Mouse (Mus musculus): ENCODE measurements around the gene Nr1d2. TPM values are rescaled to one million over a fixed set of nuclear protein-coding genes. Genes with fewer than 3 reads are reported as not detected.
A peak's percentile ranks its signal among the peaks of the same experiment; 100 is the strongest.
"Not testable (repeated sequence)": the region's sequence is repeated elsewhere in the genome, so short reads cannot be mapped to it uniquely, and the experiment has no call there.

The Nr1d2 gene
- total RNA-seq, 2 experiments from 2014 or later, result 32.3 to 51.7 TPM

DNA sequence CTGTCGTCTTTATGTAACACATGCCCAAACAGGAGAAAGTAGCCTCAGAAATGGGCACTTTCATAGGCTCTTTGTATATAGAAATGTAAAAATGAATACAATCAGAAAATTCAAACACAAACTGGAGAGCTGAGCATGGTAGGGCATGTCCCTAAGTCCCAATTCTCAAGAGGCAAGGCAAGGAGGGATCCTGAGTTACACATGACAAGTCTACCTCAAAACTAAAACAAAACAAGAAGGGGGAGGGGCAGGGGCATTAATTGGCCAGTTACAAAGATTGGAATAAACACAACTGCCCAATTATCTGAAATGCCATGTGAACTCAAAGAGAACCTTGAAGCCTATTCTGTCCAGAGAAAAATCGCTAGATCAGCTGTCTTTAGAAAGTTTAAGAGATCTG lies 5.9 kb downstream of the Nr1d2 start:
- no peak for DNase-seq

DNA sequence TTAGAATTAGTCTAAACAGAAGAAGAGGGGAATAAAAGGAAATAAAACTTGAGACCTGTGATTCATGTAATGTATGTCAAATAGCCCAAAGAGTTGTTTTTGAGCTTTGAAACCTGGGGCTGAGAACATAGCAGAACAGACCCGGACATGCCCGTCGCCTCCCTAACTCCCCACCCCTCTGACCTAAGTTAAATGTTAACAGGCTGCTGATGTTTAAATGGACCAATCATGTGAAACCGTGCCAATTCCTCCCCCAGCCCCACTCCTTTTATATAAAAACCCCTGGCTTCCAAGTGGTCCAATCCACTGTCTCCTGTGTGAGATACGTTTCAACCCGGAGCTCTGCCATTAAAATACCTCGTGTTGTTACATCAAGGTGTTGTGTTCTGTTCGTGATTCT lies 7.1 kb downstream of the Nr1d2 start:
- DNase-seq, result not testable (repeated sequence)

DNA sequence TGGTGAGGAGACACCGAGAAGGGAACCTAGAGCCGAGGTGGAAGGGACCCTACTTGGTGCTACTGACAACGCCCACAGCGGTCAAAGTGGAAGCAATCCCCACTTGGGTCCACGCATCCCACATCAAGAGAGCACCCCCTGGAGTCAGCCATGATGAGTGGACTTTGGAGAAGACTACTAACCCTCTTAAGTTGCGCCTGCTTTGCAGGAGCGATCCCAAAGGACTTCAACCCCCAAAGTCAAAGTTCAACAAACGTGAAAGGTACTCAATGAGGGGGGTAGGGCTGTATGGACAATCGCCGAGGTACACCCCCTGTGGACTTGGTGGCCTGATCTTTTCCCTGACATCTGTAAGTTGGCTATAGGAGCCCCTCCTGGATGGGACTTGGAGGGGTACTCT lies 9.2 kb downstream of the Nr1d2 start:
- DNase-seq, result not testable (repeated sequence)

DNA sequence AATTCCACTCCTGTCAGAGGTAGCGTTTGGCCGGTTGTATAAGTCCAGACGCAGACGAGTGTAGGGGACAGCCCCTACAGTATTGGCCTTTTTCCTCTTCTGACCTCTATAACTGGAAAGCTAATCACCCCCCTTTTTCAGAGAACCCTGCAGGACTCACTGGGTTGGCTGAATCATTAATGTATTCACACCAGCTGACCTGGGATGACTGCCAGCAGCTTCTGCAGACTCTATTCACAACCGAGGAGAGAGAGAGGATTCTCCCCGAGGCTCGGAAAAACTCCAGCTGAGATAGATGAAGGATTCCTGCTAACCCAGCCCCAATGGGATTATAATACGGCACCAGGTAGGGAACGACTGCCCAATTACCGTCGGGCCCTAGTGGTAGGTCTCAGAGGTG lies 12.7 kb downstream of the Nr1d2 start:
- DNase-seq, result not testable (repeated sequence)

DNA sequence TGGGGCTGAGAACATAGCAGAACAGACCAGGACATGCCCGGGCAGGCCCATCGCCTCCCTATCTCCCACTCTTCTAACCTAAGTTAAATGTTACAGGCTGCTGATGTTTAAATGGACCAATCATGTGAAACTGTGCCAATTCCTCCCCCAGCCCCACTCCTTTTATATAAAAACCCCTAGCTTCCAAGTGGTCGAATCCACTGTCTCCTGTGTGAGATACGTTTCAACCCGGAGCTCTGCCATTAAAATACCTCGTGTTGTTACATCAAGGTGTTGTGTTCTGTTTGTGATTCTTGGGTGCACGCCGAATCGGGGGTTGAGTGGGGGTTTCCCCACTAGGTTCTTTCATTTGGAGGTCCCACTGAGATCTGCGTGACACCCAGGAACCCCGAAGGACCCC lies 13.5 kb downstream of the Nr1d2 start:
- DNase-seq, result not testable (repeated sequence)

DNA sequence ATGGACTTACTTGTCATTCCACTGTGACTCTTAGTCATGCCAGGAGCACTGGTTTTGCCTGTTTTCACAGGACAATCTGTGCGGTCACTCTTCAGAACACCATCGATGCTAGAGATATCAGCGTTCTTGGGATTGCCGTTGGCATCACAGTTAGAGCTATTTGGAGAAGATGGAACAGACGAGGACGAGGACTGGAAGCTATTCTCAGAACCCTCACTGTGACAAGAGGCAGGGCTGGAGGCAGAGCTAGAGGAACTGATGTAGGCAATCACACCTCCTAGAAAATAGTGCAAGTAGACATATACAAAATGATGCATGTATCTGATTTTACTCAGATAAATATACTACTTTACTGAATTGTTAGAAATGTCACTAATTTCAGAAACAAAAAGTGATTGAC lies 16.9 kb downstream of the Nr1d2 start:
- no peak for DNase-seq

DNA sequence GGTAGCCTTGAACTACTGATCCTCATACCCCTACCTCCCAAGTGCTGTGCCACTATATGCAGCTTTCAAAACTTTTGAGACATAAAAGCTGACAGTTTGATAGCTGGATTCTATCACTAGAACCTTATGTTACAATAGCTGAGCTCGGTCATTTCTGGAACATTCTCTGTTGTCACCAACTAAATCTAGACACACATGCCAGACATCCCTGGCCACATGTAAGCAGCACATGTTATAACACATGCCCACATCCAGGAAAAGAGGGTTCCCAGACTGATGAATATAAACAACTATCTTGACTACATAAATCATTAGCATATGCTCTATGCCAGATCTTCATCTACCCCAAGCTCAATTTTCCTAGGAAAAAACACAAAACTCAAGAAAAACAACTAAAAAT lies 21.8 kb downstream of the Nr1d2 start:
- no peak for DNase-seq

DNA sequence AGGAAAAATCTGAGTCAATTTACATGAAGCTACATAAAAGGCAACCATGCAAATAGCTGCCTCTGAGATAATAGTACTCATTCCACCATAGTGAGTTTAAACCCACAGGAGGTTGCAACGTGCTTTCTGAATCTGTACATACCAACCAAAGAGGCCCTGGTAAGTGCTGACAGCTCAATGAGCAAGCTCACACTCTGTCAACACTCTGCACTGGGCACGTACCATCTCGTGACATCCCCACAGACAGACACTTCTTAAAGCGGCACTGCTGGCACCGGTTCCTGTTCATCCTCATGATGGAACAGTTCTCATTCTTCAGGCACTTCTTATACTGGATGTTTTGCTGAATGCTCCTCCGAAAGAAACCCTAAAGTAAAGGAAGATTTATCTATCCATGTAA lies 22.5 kb downstream of the Nr1d2 start:
- no peak for DNase-seq

DNA sequence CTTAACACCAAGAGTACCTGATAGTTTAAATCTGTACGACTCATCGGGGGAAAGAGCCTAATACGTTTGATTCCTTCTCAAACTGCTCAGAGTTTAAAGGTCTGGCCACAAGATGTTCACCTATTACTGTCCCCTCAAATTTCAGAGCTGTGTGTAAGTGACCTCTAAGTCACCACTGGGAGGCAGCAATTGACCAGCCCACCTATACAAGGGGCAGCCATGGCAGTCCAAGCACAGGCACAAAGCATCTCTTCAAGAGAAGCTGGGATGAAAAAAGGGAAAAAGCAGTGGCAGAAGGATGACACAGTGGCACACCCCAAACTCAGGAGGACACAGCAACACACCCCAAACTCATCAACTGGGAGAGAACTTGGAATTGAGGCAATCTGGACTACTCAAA lies 28.1 kb downstream of the Nr1d2 start:
- peak; percentile 20 for DNase-seq

DNA sequence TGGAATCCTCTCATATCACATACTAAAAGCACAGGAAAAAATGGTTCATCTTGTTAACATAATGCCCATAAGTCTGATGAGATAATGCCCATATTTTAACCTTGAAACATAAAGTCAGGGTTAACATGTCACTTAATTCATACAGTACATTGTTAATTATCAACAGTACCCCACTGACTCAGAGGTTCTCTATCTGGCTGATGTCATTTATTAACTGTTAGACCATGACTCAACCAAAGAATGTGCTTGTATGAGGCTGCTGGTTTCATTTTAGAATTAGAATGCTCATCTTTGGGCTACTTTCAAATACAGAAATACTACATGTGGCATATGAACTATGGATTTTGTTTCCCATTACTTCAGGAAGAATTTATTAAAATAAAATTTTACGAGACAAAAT lies 34.6 kb downstream of the Nr1d2 start:
- not testable (repeated sequence) for DNase-seq

DNA sequence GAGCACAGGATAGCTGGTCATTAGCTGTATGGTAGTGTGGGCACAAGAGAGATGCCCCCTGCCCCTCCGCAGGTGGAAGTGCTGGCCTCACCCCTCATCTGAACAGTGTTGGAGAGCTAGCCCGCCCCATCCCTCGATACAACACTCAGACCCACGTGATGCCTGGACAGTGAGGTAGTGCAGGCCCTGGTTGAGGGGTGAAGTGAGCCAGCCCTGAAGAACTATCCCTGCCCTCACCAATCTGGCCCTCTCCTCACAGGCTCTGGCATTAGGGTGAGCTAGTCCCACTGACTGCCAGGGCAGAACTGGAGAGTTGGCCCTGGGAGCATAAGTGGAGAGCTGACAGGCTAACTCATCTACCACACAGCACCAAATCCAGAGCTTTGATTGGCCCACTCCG lies 37.5 kb downstream of the Nr1d2 start:
- DNase-seq, result no peak

DNA sequence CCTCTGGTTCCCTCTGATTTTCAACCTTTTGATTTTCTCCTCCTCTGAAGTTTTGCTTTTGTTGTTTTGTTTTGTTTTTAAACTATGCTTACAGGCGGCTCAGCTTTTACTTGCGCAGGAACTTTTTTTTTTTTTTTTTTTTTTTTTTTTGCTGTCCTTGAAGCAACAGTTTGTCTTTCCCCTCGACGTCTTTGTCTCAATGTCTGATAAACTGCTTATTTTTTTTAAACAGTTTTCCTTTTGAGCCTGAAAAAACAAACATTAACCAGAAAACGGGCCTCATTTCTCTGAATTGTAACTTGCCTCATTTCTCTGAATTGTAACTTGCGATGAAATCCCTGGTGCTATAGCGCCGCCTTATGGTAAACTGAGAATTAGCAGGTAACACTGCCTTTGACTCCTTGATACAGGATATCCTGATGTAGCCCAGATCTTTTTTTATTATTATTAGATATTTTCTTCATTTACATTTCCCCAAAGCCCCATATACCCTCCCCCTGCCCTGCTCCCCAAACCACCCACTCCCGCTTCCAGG lies 52.0 kb downstream of the Nr1d2 start:
- peak; percentile 68 for DNase-seq

DNA sequence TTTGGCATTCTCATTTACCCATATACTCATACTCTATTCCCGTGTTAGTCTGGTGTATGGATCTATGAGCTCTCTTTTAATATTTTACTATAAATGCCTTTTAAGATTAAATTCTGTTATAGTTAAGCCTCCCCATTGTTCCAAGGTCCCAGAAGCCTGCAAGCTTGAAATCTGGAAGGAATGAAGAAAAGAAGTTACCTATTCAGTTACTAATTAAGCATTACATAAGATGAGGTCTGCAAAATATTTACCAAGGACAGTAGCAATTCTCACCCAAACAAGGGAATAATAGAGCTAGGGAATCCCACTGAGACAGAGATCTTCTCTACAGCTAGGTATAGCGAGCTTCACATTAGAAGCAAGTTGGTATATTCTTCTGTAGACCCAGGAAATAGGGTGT lies 61.4 kb downstream of the Nr1d2 start:
- DNase-seq, result not testable (repeated sequence)

DNA sequence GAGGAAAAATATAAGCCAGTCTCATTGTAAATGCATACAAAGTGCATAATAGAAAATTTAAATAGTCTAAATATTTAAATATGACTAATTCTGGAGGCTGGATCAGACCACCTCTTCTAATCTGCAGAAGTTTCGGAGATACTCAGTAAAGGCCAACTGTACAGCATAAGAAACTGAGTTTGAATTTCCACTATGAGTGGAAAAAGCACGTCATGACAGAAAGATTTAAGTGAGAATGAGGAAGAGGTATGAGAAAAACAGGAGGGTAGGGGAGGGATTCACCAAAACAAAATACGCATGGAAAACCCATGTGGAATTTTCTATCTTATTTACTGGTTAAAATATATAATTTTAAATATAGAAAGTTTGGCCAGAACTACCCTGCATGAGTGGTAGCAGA lies 71.3 kb downstream of the Nr1d2 start:
- no peak for DNase-seq

DNA sequence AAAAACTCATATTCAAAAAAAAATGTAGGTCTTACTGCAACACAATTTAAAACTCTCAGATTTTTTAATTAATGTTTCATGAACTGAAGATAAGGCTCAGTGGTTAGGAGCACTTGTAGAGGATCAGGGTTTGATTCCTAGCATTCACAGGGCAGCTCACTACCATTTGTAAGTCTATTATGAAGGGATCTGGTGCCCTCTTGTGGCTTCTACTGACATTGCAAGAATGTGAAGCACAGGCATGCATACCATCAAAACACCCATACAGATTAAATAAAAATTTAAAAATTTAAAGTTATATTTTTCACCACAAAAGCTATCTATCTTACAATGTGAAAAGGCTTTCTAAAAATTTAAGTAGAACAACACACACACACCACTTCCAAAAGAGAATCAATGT lies 71.9 kb downstream of the Nr1d2 start:
- peak; percentile 58 for DNase-seq

Small RNA genes lying within 50 kb of the gene (microRNA-seq; reads per million reads assigned to microRNA genes)
- gene Gm44469, result not detected

Other genes with a start within 250 kb of the Nr1d2 start
- 10 to 100 TPM; 19.4 to 24.0 TPM for gene Nkiras1, start 32.0 kb upstream of the Nr1d2 start, total RNA-seq (2021)
- gene Rpl15, start 32.3 kb upstream of the Nr1d2 start, total RNA-seq (2021), result 100 to 1,000 TPM; 997 to 998 TPM
- gene Ube2e1, start 92.7 kb upstream of the Nr1d2 start, total RNA-seq (2021), result 10 to 100 TPM; 58.5 to 66.7 TPM